Mouse (Mus musculus) thymus, adult 2 months (tissue): ENCODE measurements around the gene Cmss1. TPM values are rescaled to one million over a fixed set of nuclear protein-coding genes. Genes with fewer than 3 reads are reported as not detected.

Source experiments
- DNase-seq: peaks from one replicate; pipeline ENCODE4 v3.0.0; 2021
- H3K27ac ChIP-seq: fragments of 200-500 bp; 2 replicates; pipeline ENCODE4 v1.5.1; 2012; ENCODE audit warnings: low read length, control low read depth; ENCODE audit not compliant: control insufficient read depth, insufficient read depth
- H3K27me3 ChIP-seq: fragments of 200-500 bp; 2 replicates; pipeline ENCODE4 v1.6.1; 2012; ENCODE audit warnings: mild to moderate bottlenecking, low read length, moderate library complexity, mixed read lengths; ENCODE audit not compliant: control insufficient read depth, insufficient read depth
- H3K36me3 ChIP-seq: fragments of 200-500 bp; 2 replicates; pipeline ENCODE4 v1.6.1; 2012; ENCODE audit warnings: mild to moderate bottlenecking, low read length, moderate library complexity; ENCODE audit not compliant: control insufficient read depth, insufficient read depth
- H3K4me1 ChIP-seq: fragments of 200-500 bp; replicated peaks from 2 replicates; pipeline ENCODE4 v1.6.1; 2012; ENCODE audit warnings: low read length; ENCODE audit not compliant: control insufficient read depth, insufficient read depth
- H3K4me3 ChIP-seq: fragments of 200-500 bp; 2 replicates; pipeline ENCODE4 v1.5.1; 2012; ENCODE audit warnings: mild to moderate bottlenecking, low read length, control low read depth, moderate library complexity; ENCODE audit not compliant: control insufficient read depth, insufficient read depth
- CTCF ChIP-seq: fragments of 200-500 bp; IDR thresholded peaks from 2 replicates; pipeline ENCODE4 v1.5.1; 2012; ENCODE audit warnings: mild to moderate bottlenecking, control low read depth, low read length, moderate library complexity, borderline replicate concordance; ENCODE audit not compliant: control insufficient read depth, poor library complexity, insufficient read depth; ENCODE audit errors: extremely low read depth
- POLR2A ChIP-seq: fragments of 200-500 bp; IDR thresholded peaks from 2 replicates; pipeline ENCODE4 v1.6.1; 2012; ENCODE audit warnings: mild to moderate bottlenecking, low read length, control low read depth, moderate library complexity; ENCODE audit not compliant: control insufficient read depth, poor library complexity, insufficient read depth; ENCODE audit errors: extremely low read depth
- WGBS: fragments of 180-500 bp; shearing (Covaris S2); methylation state at CpG from one replicate; pipeline ENCODE4 v1.1.7; 2018; 5-methylcytosine and 5-hydroxymethylcytosine counted together
- polyA plus RNA-seq: library from polyadenylated mRNA; depleted of rRNA; stranded (reverse); fragments of >200 nt; gene quantifications from 2 replicates; pipeline ENCODE4 v1.2.3, GENCODE M21; 2012

The Cmss1 gene
- polyA plus RNA-seq, 1 experiment: 6.2 TPM

GRCm38 (mm10) chr16:57439206-57439605 lies 167.5 kb downstream of the Cmss1 start:
- no peak for DNase-seq
- no peak for TF ChIP-seq POLR2A
- H3K27ac ChIP-seq: no peak overlapping the region
- H3K36me3 ChIP-seq: no peaks in the 10 kb centered on the region
- no peaks in the 10 kb centered on the region for H3K27me3 ChIP-seq
- WGBS: 96% methylated on average over 11 of the region's 11 CpGs
- H3K4me3 ChIP-seq: no peak overlapping the region
- H3K4me1 ChIP-seq: peaks cover 5% of the 10 kb centered on the region

GRCm38 (mm10) chr16:57438288-57438685 lies 168.4 kb downstream of the Cmss1 start:
- no peak for DNase-seq
- no peak for TF ChIP-seq POLR2A
- no peak for TF ChIP-seq CTCF
- Histone ChIP-seq H3K27me3 (no peaks in the 10 kb centered on the region), H3K27ac (no peak overlapping the region), H3K4me3 (no peak overlapping the region), H3K4me1 (peaks cover 5% of the 10 kb centered on the region), H3K36me3 (no peaks in the 10 kb centered on the region)
- WGBS: 90% methylated on average over 5 of the region's 5 CpGs

- 97% methylated on average over 11 of the region's 11 CpGs for WGBS
- Histone ChIP-seq H3K4me3 (no peak overlapping the region), H3K27me3 (no peaks in the 10 kb centered on the region), H3K4me1 (peaks cover 5% of the 10 kb centered on the region), H3K27ac (no peak overlapping the region), H3K36me3 (no peaks in the 10 kb centered on the region)
- no peak for TF ChIP-seq POLR2A
- TF ChIP-seq CTCF: no peak
- no peak for DNase-seq
Observed at GRCm38 (mm10) chr16:57437523-57438287, 169.0 kb downstream of the Cmss1 start.

GRCm38 (mm10) chr16:57434640-57435039 lies 172.0 kb downstream of the Cmss1 start:
- no peaks in the 10 kb centered on the region for H3K27me3 ChIP-seq
- no peak overlapping the region; the same call in 1 of the 2 replicates for H3K27ac ChIP-seq
- peak; percentile 22 for DNase-seq
- 11% methylated on average over 3 of the region's 3 CpGs for WGBS
- TF ChIP-seq POLR2A (no peak), CTCF (no peak)
- no peak overlapping the region for H3K4me3 ChIP-seq
- peaks cover 8% of the 10 kb centered on the region for H3K4me1 ChIP-seq
- H3K36me3 ChIP-seq: no peaks in the 10 kb centered on the region

- Histone ChIP-seq H3K4me3 (no peak overlapping the region), H3K36me3 (no peaks in the 10 kb centered on the region), H3K4me1 (peaks cover 8% of the 10 kb centered on the region), H3K27me3 (no peaks in the 10 kb centered on the region), H3K27ac (no peak overlapping the region)
- 92% methylated on average over 6 of the region's 6 CpGs for WGBS
- DNase-seq: no peak
- no peak for TF ChIP-seq CTCF
- no peak for TF ChIP-seq POLR2A
Observed at GRCm38 (mm10) chr16:57433671-57434070, 173.0 kb downstream of the Cmss1 start.

GRCm38 (mm10) chr16:57433173-57433572 lies 173.5 kb downstream of the Cmss1 start:
- Histone ChIP-seq H3K27me3 (no peaks in the 10 kb centered on the region), H3K36me3 (no peaks in the 10 kb centered on the region), H3K4me3 (no peak overlapping the region), H3K27ac (no peak overlapping the region), H3K4me1 (peaks cover 8% of the 10 kb centered on the region)
- TF ChIP-seq POLR2A (no peak), CTCF (no peak)
- no peak for DNase-seq
- 83% methylated on average over 4 of the region's 4 CpGs for WGBS

GRCm38 (mm10) chr16:57431294-57431693 lies 175.4 kb downstream of the Cmss1 start:
- Histone ChIP-seq H3K27ac (no peak overlapping the region), H3K36me3 (no peaks in the 10 kb centered on the region), H3K27me3 (no peaks in the 10 kb centered on the region), H3K4me1 (peaks cover 8% of the 10 kb centered on the region), H3K4me3 (no peak overlapping the region)
- no peak for TF ChIP-seq CTCF
- TF ChIP-seq POLR2A: no peak
- no peak for DNase-seq
- WGBS: 58% methylated on average over 3 of the region's 3 CpGs
